Mouse (Mus musculus) ovary, adult 18-20 months (tissue): ENCODE data around the gene Rsg1.

Experiments
- DNase-seq: peaks from one replicate; pipeline ENCODE4 v3.0.0; 2022; ENCODE audit warnings: low spot score, mixed read lengths

The Rsg1 gene

GRCm38 (mm10) chr4:141212892-141213291 lies 864 bp upstream of the Rsg1 start:
- no peak for DNase-seq

- DNase-seq = no peak
These were observed 414 bp upstream of the Rsg1 start for GRCm38 (mm10) chr4:141213342-141213741.

- no peak for DNase-seq
These were observed 638 bp downstream of the Rsg1 start for GRCm38 (mm10) chr4:141214337-141214851.

DNA sequence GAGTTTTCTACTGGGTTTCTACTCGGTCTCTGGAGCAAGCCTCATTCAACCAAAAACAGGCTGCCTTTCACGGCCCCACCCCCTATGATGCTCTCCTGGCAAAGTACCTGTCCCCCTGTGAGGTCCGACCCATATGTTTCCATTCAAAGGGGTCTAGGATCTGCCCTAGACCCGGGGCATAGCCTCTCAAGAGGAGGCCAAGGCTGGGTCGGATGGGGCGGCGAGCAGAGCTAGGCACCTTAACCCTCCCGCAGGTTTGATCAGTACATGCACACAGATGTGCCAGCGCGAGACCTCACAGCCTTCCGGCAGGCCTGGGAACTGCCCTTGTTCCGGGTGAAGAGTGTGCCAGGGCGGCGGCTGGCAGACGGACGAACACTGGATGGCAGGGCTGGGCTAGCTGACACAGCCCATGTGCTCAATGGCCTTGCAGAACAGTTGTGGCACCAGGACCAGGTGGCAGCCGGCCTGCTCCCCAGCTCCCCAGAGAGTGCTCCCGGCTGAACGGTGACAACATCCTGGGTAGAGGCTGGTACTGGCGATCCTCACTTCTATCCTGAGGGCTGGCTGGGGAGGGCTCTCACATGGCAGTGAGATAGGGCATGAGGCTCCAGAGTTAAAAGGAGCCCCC lies 5.9 kb downstream of the Rsg1 start:
- no peak for DNase-seq

DNA sequence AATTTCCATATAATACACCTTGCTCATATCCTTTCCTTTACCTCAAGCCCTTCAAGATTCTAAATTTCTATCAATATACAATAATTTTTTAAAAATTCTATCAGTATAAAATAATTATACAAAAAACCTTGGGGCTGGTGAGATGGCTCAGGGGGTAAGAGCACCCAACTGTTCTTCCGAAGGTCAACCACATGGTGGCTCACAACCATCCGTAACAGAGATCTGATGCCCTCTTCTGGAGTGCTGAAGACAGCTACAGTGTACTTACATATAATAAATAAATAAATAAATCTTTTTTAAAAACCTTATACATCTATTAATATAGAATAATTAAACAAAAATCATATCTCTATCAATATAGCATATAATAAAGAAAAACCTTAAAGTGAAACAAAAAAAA lies 8.1 kb downstream of the Rsg1 start:
- no peak for DNase-seq

DNA sequence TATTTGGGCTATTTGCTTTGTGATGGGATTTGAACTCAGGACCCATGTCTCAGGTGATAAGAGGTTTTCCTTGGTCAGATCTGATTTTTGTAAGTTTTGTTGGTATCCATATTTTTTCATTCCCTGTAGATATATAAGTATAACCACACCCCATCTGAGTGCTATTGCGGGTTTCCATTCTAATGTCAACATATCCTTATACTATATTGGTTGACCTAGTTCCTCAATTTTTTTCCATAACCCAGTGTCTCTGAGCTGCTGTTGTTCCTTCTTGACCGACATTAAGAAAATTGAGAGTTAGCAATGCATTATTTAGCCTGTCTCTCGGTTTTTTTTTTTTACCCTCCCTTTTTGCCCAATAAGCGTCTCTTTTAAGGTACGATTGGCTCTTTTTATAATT lies 9.0 kb downstream of the Rsg1 start:
- no peak for DNase-seq

- DNase-seq = no peak
These were observed 14.9 kb downstream of the Rsg1 start for GRCm38 (mm10) chr4:141228687-141229086.

DNA sequence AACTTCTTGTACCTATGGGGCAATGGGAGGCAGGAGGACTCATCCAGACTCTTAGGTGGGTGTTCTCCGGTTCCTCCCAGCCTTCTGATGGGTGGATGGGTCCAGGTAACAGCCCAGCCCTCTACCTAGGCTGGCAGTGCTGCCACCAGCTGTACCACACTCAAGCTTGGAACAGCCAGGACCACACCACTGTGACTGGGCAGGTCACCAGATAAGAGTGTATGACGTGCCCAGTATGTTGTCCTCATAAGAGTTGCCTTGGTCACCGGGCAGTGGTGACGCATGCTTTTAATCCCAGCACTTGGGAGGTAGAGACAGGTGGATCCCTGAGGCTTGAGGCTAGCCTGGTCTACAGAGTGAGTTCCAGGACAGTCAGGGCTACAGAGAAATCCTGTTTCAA lies 19.4 kb downstream of the Rsg1 start:
- no peak for DNase-seq

DNA sequence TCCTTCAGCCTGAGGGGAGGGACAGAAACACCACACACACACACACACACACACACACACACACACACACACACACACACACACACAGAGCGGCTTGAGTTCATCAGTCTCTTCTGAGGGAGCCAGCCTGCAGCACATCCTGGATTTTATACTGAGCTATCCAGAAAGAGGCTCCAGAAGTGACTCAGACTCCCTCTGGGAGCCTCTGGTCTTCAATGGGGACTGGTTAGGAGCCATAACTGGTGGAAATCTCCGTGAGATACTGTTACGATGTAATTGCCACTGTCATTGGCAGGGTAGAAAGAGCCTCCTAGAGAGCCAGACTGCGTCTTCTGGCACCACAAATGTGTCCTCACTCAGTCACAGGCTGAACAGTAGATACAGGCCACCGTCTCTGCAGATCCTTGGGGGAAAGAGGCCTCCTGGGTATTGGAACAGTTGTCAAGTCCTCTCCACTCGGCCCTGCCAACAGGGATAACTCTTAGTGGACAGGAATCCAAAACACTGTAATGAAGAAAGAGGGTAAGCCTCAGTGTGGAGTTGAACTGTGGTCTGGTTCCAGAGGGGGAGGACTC lies 21.9 kb downstream of the Rsg1 start:
- DNase-seq = no peak

- DNase-seq = no peak
These were observed 23.1 kb downstream of the Rsg1 start for GRCm38 (mm10) chr4:141236856-141237255.

DNA sequence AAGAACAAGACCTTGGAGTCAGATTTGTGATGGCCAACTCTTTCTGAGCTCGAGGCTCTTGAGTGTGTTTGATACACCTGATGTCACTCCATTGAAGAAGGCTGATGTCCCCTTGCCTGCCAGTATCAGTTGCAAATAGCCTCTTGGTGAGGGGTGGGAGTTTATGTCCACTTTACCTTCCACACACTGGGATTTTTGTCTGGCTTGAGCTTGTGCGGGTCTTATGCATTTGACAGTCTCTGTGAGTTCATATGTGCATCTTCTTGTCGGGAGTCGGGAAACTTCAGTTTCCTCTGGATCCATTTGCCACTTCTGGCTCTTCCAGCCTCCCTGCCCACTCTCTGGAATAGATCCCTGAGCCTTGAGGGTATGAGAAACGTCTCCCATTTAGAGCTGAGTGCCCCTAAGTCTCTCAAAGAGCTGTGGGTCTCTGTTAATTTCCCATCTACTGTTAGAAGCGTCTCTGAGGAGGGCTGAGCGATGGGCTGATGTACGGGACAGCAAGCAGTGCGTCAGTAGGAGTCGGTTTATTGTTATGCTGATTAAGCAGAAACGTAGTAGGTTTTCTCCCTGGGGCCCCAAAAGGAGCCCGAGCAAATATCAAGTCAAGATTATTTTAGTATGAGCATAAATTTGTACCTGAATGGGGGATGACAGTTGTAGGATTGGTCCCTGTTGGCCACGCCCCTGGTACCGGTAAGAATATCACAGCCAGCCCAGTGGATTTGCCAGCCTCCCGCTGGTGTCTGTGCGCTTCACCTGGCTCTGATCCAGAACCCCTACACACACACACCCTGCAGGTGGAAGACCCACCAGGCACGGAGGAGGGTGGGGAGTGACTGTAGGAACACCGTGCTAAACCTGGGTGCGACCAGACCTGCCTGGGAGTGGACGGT lies 25.0 kb downstream of the Rsg1 start:
- DNase-seq = no peak

- DNase-seq = peak; percentile 92
These were observed 25.8 kb downstream of the Rsg1 start, which contains the start of gene Arhgef19 for GRCm38 (mm10) chr4:141239388-141240125. Gene Arhgef19 (plus strand): TSS chr4:141239499.

DNA sequence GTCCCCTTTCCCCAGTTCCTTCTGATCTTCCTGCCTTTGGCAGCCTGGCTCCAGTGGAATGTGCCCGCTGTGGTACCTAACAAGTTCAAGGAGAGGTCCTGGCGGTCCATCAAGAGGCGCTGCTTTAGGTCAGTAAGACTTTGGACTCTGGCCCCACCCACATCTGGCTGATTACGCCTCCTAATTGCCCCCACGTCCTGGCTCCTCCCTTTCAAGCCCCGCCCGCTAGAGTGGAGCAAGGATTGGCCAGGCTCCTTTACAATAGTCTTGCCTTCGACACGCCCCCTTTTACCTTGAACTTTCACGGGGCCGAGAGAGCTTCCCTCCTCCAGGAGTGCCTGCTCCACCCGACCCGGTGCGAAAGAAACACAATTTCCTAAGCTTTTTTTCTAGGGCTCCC lies 26.9 kb downstream of the Rsg1 start:
- peak; percentile 76 for DNase-seq

DNA sequence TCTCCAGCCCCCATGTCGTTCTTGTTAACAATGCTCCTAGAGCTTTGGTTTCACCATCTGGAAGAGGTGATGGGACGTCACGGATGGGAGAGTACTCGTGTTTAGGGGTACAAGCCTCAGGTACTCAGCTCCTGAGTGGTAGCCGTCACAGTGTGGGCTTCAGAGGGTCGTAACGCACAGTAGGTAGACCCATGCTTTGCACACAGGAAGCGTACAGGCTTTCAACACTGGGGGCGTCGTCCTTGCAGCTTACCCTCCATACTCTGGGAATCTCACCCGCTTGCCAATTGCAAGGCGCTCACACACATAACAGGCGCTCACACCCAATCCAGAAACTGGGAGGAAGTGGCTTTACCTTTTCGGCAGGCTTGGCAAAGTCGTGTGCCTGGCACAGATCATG lies 28.1 kb downstream of the Rsg1 start:
- DNase-seq = no peak

GRCm38 (mm10) chr4:141242651-141243241 lies 29.0 kb downstream of the Rsg1 start:
- DNase-seq = peak; percentile 62

- DNase-seq = no peak
These were observed 29.9 kb downstream of the Rsg1 start for GRCm38 (mm10) chr4:141243636-141244035.

- DNase-seq = no peak
These were observed 30.6 kb downstream of the Rsg1 start for GRCm38 (mm10) chr4:141244401-141244800.

DNA sequence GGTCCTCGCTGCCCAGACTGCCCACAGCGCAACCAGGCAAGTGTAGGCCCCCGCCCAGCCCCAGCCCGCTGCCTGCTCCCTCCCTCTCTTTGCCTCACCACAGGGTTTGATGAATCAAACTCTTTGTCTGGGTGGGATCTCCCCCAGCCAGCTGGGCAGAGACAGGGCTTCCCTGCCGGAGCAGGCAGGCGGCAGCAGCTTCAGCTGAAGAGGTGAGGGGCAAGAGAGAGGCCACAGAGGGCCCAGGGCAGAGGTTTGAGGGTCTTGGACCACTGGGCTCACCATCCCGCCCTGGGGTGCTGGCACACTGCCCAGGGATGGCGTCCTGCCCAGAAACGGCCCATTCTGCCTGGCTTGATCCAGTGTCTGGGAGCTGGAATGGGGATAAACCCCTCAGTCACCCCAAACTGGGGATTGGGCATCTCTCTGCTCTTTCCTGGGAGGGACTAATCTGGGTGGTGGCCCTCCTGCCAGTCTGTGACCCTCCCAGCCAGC lies 31.2 kb downstream of the Rsg1 start:
- DNase-seq = peak; percentile 40

GRCm38 (mm10) chr4:141246089-141246997 lies 32.6 kb downstream of the Rsg1 start:
- no peak for DNase-seq

DNA sequence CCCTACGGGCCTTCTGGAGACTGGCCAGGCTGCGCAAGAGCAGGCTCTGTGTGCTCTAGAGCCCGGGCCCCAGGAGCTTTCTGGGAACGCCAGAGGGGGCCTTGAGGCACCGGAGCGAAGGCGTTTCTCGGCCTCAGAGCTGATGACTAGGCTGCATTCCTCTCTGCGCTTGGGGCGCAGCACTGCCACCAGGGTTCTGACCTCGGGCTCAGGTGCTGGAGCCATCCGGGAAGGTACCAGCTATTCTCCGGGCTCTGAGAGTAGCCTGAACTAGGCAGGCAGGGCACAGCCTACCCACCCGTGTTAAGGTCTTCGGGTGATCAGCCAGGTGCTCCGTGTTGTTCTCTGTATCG lies 33.2 kb downstream of the Rsg1 start:
- no peak for DNase-seq
